In the genomic region with DNA sequence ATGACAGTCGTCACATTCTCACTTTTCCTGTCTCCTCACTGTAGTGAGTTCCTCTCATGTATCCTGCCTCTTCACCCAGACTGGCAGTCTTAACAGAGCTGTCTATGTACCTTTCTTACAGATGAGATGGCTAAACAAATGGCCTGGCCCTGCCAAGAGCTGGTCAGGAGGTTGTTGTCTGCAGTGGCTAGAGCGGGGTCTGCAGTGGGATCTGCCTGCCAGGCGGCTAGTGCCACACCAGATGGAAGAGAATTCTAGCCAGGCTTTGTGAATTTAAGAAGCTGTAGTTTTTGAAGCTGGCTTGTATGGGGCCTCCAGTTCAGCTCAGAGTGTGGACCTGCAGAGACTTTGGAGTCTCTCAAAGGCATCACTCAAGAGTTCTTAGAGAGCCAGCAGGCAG, we compare ENCODE assay signal across 23 mouse cellular contexts. TPM values are rescaled to one million over a fixed set of nuclear protein-coding genes. Genes with fewer than 3 reads are reported as not detected.
A peak's percentile ranks its signal among the peaks of the same experiment; 100 is the strongest.
DNase-seq lines count a peak whose midpoint lies in the region; ATAC-seq and TF ChIP-seq lines count a peak whose summit lies in the region.
"Had no signal": no experiment of that assay in that cellular context is flagged by ENCODE, and none has a peak within 500 bp of the region (broad histone marks: within the 10 kb centered on the region; RNA-seq: fewer than 3 reads in every experiment).

No protein-coding gene starts in this region.

- no peaks in the 10 kb centered on the region for H3K9me3 ChIP-seq in hindbrain, embryonic 12.5 days (replicated peaks)
- H3K9me3 ChIP-seq in hindbrain, postnatal 0 days (ENCODE audit: low read length) = no peaks in the 10 kb centered on the region
- H3K9me3 ChIP-seq: forebrain, embryonic 13.5 days; forebrain, embryonic 15.5 days had no signal

- H3K4me3 ChIP-seq in cerebellum, adult 2 months (replicated peaks; ENCODE audit: insufficient read depth, low read depth, low read length) = no peak overlapping the region
- no peak overlapping the region for H3K4me3 ChIP-seq in hindbrain, embryonic 12.5 days
- no peak overlapping the region for H3K4me3 ChIP-seq in hindbrain, postnatal 0 days (ENCODE audit: low read length)
- H3K4me3 ChIP-seq in bone marrow macrophage, adult 2 months (ENCODE audit: insufficient read depth, low read length) = no peak overlapping the region
- H3K4me3 ChIP-seq: forebrain, embryonic 13.5 days; forebrain, embryonic 15.5 days had no signal

- H3K4me2 ChIP-seq in hindbrain, embryonic 12.5 days (replicated peaks) = no peak overlapping the region
- H3K4me2 ChIP-seq in hindbrain, postnatal 0 days (ENCODE audit: low read depth, low read length) = no peak overlapping the region
- H3K4me2 ChIP-seq: forebrain, embryonic 13.5 days; forebrain, embryonic 15.5 days had no signal

- TF ChIP-seq CTCF in cerebellum, adult 2 months (IDR thresholded peaks at IDR 0.05; ENCODE audit: borderline replicate concordance, insufficient read depth, low read depth, low read length) = no peak
- TF ChIP-seq CTCF in hindbrain, postnatal 0 days (IDR thresholded peaks at IDR 0.05; ENCODE audit: low read depth) = no peak
- no peak for TF ChIP-seq CTCF in bone marrow macrophage, adult 2 months (IDR thresholded peaks at IDR 0.05; ENCODE audit: low read depth, low read length)

- DNase-seq in cerebellum, postnatal 14 days = peak; percentile 38 to 45
- DNase-seq in cerebellum, adult 2 months = no peak
- DNase-seq in hindbrain, postnatal 0 days (ENCODE audit: low spot score) = no peak
- peak; percentile 11 for DNase-seq in left cerebral cortex, postnatal 4 days
- DNase-seq in left cerebral cortex, adult 8-10 months (ENCODE audit: low spot score in 2 of 2) = no peak
- DNase-seq in gastrocnemius, postnatal 25 days = no peak
- DNase-seq: adrenal gland, adult 2 months; adrenal gland, postnatal 10 days; adrenal gland, postnatal 25 days; cerebellum, adult 11-12 months; cerebellum, adult 8-10 months; cerebellum, adult 9-11 months; forebrain, postnatal 0 days had no signal

- 12% methylated on average over 3 of the region's 3 CpGs for WGBS in cerebellum, adult 2 months
- 92% methylated on average over 3 of the region's 3 CpGs for WGBS in hindbrain, embryonic 12.5 days
- WGBS in hindbrain, postnatal 0 days = 85% methylated on average over 3 of the region's 3 CpGs

- no peaks in the 10 kb centered on the region for H3K27me3 ChIP-seq in cerebellum, adult 2 months (ENCODE audit: control insufficient read depth, insufficient read depth, low read length)
- H3K27me3 ChIP-seq in hindbrain, embryonic 12.5 days = no peaks in the 10 kb centered on the region
- H3K27me3 ChIP-seq in hindbrain, postnatal 0 days (ENCODE audit: insufficient read depth, low read length) = no peaks in the 10 kb centered on the region
- H3K27me3 ChIP-seq: forebrain, embryonic 13.5 days; forebrain, embryonic 15.5 days had no signal

- intact Hi-C loops in left cerebral cortex, postnatal 4 days (cut with DNase I) = no loop called here

- peaks cover 12% of the 10 kb centered on the region for H3K4me1 ChIP-seq in cerebellum, adult 2 months (ENCODE audit: control insufficient read depth, insufficient read depth, low read length)
- peaks cover 18% of the 10 kb centered on the region for H3K4me1 ChIP-seq in hindbrain, embryonic 12.5 days
- peaks cover 11% of the 10 kb centered on the region; the same call in 1 of the 2 replicates for H3K4me1 ChIP-seq in hindbrain, postnatal 0 days (ENCODE audit: insufficient read depth, low read length)
- H3K4me1 ChIP-seq in bone marrow macrophage, adult 2 months (ENCODE audit: control insufficient read depth, insufficient read depth, low read length) = peaks cover 36% of the 10 kb centered on the region

- no peak for ATAC-seq in hindbrain, embryonic 12.5 days (ENCODE audit: low FRiP score)
- ATAC-seq in hindbrain, postnatal 0 days = no peak
- ATAC-seq: forebrain, embryonic 13.5 days; forebrain, embryonic 15.5 days; forebrain, postnatal 0 days had no signal

- no peak overlapping the region for H3K27ac ChIP-seq in cerebellum, adult 2 months (ENCODE audit: insufficient read depth, low read length)
- no peak overlapping the region for H3K27ac ChIP-seq in hindbrain, embryonic 12.5 days
- no peak overlapping the region for H3K27ac ChIP-seq in hindbrain, postnatal 0 days
- peak overlapping the region; percentile 70; the same call in 1 of the 2 replicates for H3K27ac ChIP-seq in bone marrow macrophage, adult 2 months (ENCODE audit: insufficient read depth, low read depth, low read length)
- H3K27ac ChIP-seq: forebrain, embryonic 13.5 days; forebrain, embryonic 15.5 days had no signal

- no peak for TF ChIP-seq POLR2A in cerebellum, adult 2 months (IDR thresholded peaks at IDR 0.05; ENCODE audit: borderline replicate concordance, insufficient read depth, low read length)
- no peak for TF ChIP-seq POLR2A in bone marrow macrophage, adult 2 months (IDR thresholded peaks at IDR 0.05; ENCODE audit: borderline replicate concordance, low read depth, low read length)

- H3K9ac ChIP-seq in hindbrain, embryonic 12.5 days = peak overlapping the region; percentile 20; the same call in 1 of the 2 replicates
- no peak overlapping the region for H3K9ac ChIP-seq in hindbrain, postnatal 0 days (replicated peaks; ENCODE audit: low read length)
- H3K9ac ChIP-seq: forebrain, embryonic 13.5 days; forebrain, embryonic 15.5 days; forebrain, postnatal 0 days had no signal

- peaks cover 33% of the 10 kb centered on the region for H3K36me3 ChIP-seq in hindbrain, embryonic 12.5 days
- peaks cover 23% of the 10 kb centered on the region for H3K36me3 ChIP-seq in hindbrain, postnatal 0 days (ENCODE audit: insufficient read depth, low read length)

RNA-seq across cellular contexts. Expression of gene Vps4a, which starts 4.6 kb away (rescaled TPM):
- polyA plus RNA-seq in cerebellum, adult 2 months (2012; rRNA removed) = 111 TPM in 2 replicates
- polyA plus RNA-seq in hindbrain, embryonic 12.5 days (2016; fragmentation: Nextera tagmentation; extraction: Ambion mirVana) = 103 and 107 TPM in 2 replicates
- total RNA-seq in hindbrain, postnatal 0 days (2014; rRNA removed) = 81.6 and 92.3 TPM in 2 replicates
- 153 and 155 TPM in 2 replicates for polyA plus RNA-seq in hindbrain, postnatal 0 days (2015; fragmentation: Nextera tagmentation; extraction: Ambion mirVana)
- total RNA-seq in left cerebral cortex, postnatal 4 days (2021) = 100 to 1,000 TPM; 137 to 143 TPM
- total RNA-seq in left cerebral cortex, adult 8-10 months (2022) = 100 to 1,000 TPM; 115 to 126 (median 119) TPM
- 41.0 and 42.1 TPM in 2 replicates for polyA plus RNA-seq in bone marrow macrophage, adult 2 months (2012; ENCODE audit: insufficient read depth, insufficient read length, missing spikeins)
- 10 to 100 TPM; 53.1 to 56.2 TPM for total RNA-seq in gastrocnemius, postnatal 25 days (2021)

RNA-seq across cellular contexts. Expression of gene Pdf, which starts 12.8 kb away (rescaled TPM):
- polyA plus RNA-seq in cerebellum, adult 2 months (2012; rRNA removed) = 34.0 and 34.2 TPM in 2 replicates
- polyA plus RNA-seq in hindbrain, embryonic 12.5 days (2016; fragmentation: Nextera tagmentation; extraction: Ambion mirVana) = 41.1 and 45.8 TPM in 2 replicates
- total RNA-seq in hindbrain, postnatal 0 days (2014; rRNA removed) = 57.7 and 68.8 TPM in 2 replicates
- polyA plus RNA-seq in hindbrain, postnatal 0 days (2015; fragmentation: Nextera tagmentation; extraction: Ambion mirVana) = 30.5 and 36.9 TPM in 2 replicates
- total RNA-seq in left cerebral cortex, postnatal 4 days (2021) = 10 to 100 TPM; 22.5 to 23.2 TPM
- total RNA-seq in left cerebral cortex, adult 8-10 months (2022) = 10 to 100 TPM; 24.2 to 29.8 (median 27.6) TPM
- 1.7 and 2.4 TPM in 2 replicates for polyA plus RNA-seq in bone marrow macrophage, adult 2 months (2012; ENCODE audit: insufficient read depth, insufficient read length, missing spikeins)
- 10 to 100 TPM; 35.7 to 39.8 TPM for total RNA-seq in gastrocnemius, postnatal 25 days (2021)

RNA-seq across cellular contexts. Expression of gene Cog8, which starts 20.8 kb away (rescaled TPM):
- 47.1 and 48.9 TPM in 2 replicates for polyA plus RNA-seq in cerebellum, adult 2 months (2012; rRNA removed)
- polyA plus RNA-seq in hindbrain, embryonic 12.5 days (2016; fragmentation: Nextera tagmentation; extraction: Ambion mirVana) = 43.6 and 47.5 TPM in 2 replicates
- total RNA-seq in hindbrain, postnatal 0 days (2014; rRNA removed) = 47.9 and 48.8 TPM in 2 replicates
- 33.0 and 33.2 TPM in 2 replicates for polyA plus RNA-seq in hindbrain, postnatal 0 days (2015; fragmentation: Nextera tagmentation; extraction: Ambion mirVana)
- total RNA-seq in left cerebral cortex, postnatal 4 days (2021) = 10 to 100 TPM; 21.3 to 22.8 TPM
- 10 to 100 TPM; 25.3 to 26.4 (median 26.3) TPM for total RNA-seq in left cerebral cortex, adult 8-10 months (2022)
- 24.0 and 27.8 TPM in 2 replicates for polyA plus RNA-seq in bone marrow macrophage, adult 2 months (2012; ENCODE audit: insufficient read depth, insufficient read length, missing spikeins)
- 10 to 100 TPM; 15.8 to 17.6 TPM for total RNA-seq in gastrocnemius, postnatal 25 days (2021)

RNA-seq across cellular contexts. Expression of gene Nip7, which starts 21.0 kb away (rescaled TPM):
- polyA plus RNA-seq in cerebellum, adult 2 months (2012; rRNA removed) = 44.6 and 51.0 TPM in 2 replicates
- 71.8 and 74.4 TPM in 2 replicates for polyA plus RNA-seq in hindbrain, embryonic 12.5 days (2016; fragmentation: Nextera tagmentation; extraction: Ambion mirVana)
- total RNA-seq in hindbrain, postnatal 0 days (2014; rRNA removed) = 16.1 and 20.7 TPM in 2 replicates
- polyA plus RNA-seq in hindbrain, postnatal 0 days (2015; fragmentation: Nextera tagmentation; extraction: Ambion mirVana) = 58.1 and 59.5 TPM in 2 replicates
- 10 to 100 TPM; 52.1 to 64.6 TPM for total RNA-seq in left cerebral cortex, postnatal 4 days (2021)
- 10 to 100 TPM; 43.3 to 54.1 (median 44.1) TPM for total RNA-seq in left cerebral cortex, adult 8-10 months (2022)
- polyA plus RNA-seq in bone marrow macrophage, adult 2 months (2012; ENCODE audit: insufficient read depth, insufficient read length, missing spikeins) = 23.4 and 31.0 TPM in 2 replicates
- 10 to 100 TPM; 14.7 to 18.5 TPM for total RNA-seq in gastrocnemius, postnatal 25 days (2021)

RNA-seq across cellular contexts. Expression of gene Tmed6, which starts 29.8 kb away (rescaled TPM):
- not detected in 2 replicates for polyA plus RNA-seq in cerebellum, adult 2 months (2012; rRNA removed)
- not detected in 2 replicates for polyA plus RNA-seq in hindbrain, embryonic 12.5 days (2016; fragmentation: Nextera tagmentation; extraction: Ambion mirVana)
- not detected in 2 replicates for total RNA-seq in hindbrain, postnatal 0 days (2014; rRNA removed)
- polyA plus RNA-seq in hindbrain, postnatal 0 days (2015; fragmentation: Nextera tagmentation; extraction: Ambion mirVana) = not detected in 2 replicates
- total RNA-seq in left cerebral cortex, postnatal 4 days (2021) = not detected
- not detected for total RNA-seq in left cerebral cortex, adult 8-10 months (2022)
- polyA plus RNA-seq in bone marrow macrophage, adult 2 months (2012; ENCODE audit: insufficient read depth, insufficient read length, missing spikeins) = not detected in 2 replicates
- total RNA-seq in gastrocnemius, postnatal 25 days (2021) = not detected
- total RNA-seq: adrenal gland, adult 2 months; adrenal gland, postnatal 10 days; adrenal gland, postnatal 25 days; forebrain, postnatal 0 days; MEL had no signal
- polyA plus RNA-seq: adrenal gland, adult 2 months; C2C12; cortical plate, adult 2 months; embryonic facial prominence, embryonic 11.5 days; embryonic facial prominence, embryonic 14.5 days; forebrain, embryonic 11.5 days; forebrain, embryonic 13.5 days; forebrain, embryonic 15.5 days; forebrain, postnatal 0 days had no signal

Comparison
In these comparisons a context has a peak if more than half of its experiments do, and no peak if none do; other contexts are left out.
1. DNase-seq: peak in cerebellum, postnatal 14 days (2 of 2) and left cerebral cortex, postnatal 4 days (single experiment); none in cerebellum, adult 2 months (0 of 2), hindbrain, postnatal 0 days (single experiment), left cerebral cortex, adult 8-10 months (0 of 2) and gastrocnemius, postnatal 25 days (single experiment).